ENCODE assay signal across 16 mouse cellular contexts in genomic region chr14:47848861-47849260, GRCm38 (mm10).
"Had no signal": no experiment of that assay in that cellular context is flagged by ENCODE, and none has a peak within 500 bp of the region (broad histone marks: within the 10 kb centered on the region; RNA-seq: fewer than 3 reads in every experiment).

No protein-coding gene starts in this region.

- H3K27me3 ChIP-seq: neural tube, embryonic 13.5 days; neural tube, embryonic 15.5 days; stomach, embryonic 15.5 days had no signal

- H3K9me3 ChIP-seq: neural tube, embryonic 13.5 days; neural tube, embryonic 15.5 days; stomach, embryonic 15.5 days had no signal

- DNase-seq: retina, postnatal 1 day; right cerebral cortex, adult 18-20 months; right cerebral cortex, postnatal 14 days; right cerebral cortex, postnatal 25 days; right cerebral cortex, postnatal 4 days; spleen, adult 18-20 months; thymus, adult 18-20 months; thymus, adult 2 months; thymus, postnatal 14 days; thymus, postnatal 25 days; thymus, postnatal 36 days; thymus, postnatal 4 days had no signal

- H3K9ac ChIP-seq: neural tube, embryonic 13.5 days; neural tube, embryonic 15.5 days; stomach, embryonic 15.5 days had no signal

- H3K36me3 ChIP-seq: neural tube, embryonic 13.5 days; neural tube, embryonic 15.5 days; stomach, embryonic 15.5 days had no signal

- H3K4me3 ChIP-seq: neural tube, embryonic 13.5 days; neural tube, embryonic 15.5 days; stomach, embryonic 15.5 days had no signal

- H3K4me1 ChIP-seq: neural tube, embryonic 13.5 days; neural tube, embryonic 15.5 days; stomach, embryonic 15.5 days had no signal

- H3K4me2 ChIP-seq: neural tube, embryonic 13.5 days; neural tube, embryonic 15.5 days; stomach, embryonic 15.5 days had no signal

- H3K27ac ChIP-seq: neural tube, embryonic 13.5 days; neural tube, embryonic 15.5 days; stomach, embryonic 15.5 days; stomach, postnatal 0 days had no signal
